Mouse (Mus musculus): Measurements from ENCODE around the gene Spdye4a. TPM values are rescaled to one million over a fixed set of nuclear protein-coding genes. Genes with fewer than 3 reads are reported as not detected.
"Not testable (repeated sequence)": the region's sequence is repeated elsewhere in the genome, so short reads cannot be mapped to it uniquely, and the experiment has no call there.

Gene Spdye4a
- total RNA-seq, 2 experiments from 2014 or later = not detected

GRCm38 (mm10) chr5:143222287-143222686, 4.4 kb downstream of the Spdye4a start:
- DNase-seq = no peak

- no peak for DNase-seq
Observed at GRCm38 (mm10) chr5:143220996-143221395, 5.7 kb downstream of the Spdye4a start.

GRCm38 (mm10) chr5:143213832-143214231, 12.9 kb downstream of the Spdye4a start:
- no peak for DNase-seq

- no peak for DNase-seq
Observed at GRCm38 (mm10) chr5:143205015-143205414, 21.7 kb downstream of the Spdye4a start.

- peak; percentile 27 for DNase-seq
Observed at GRCm38 (mm10) chr5:143196506-143196905, 30.2 kb downstream of the Spdye4a start.

- no peak for DNase-seq
Observed at GRCm38 (mm10) chr5:143195166-143195565, 31.5 kb downstream of the Spdye4a start.

- not testable (repeated sequence) for DNase-seq
Observed at GRCm38 (mm10) chr5:143194747-143195146, 31.9 kb downstream of the Spdye4a start.

- no peak for DNase-seq
Observed at GRCm38 (mm10) chr5:143192806-143193205, 33.9 kb downstream of the Spdye4a start.

- not testable (repeated sequence) for DNase-seq
Observed at GRCm38 (mm10) chr5:143188014-143188413, 38.7 kb downstream of the Spdye4a start.

- DNase-seq = peak; percentile 94
Observed at GRCm38 (mm10) chr5:143180255-143181076, 46.2 kb downstream of the Spdye4a start, which contains the start of the genes Rbak and Spdye4b. TSS of gene Rbak (minus strand) at chr5:143180775. TSS of gene Spdye4b (plus strand) at chr5:143181017.

GRCm38 (mm10) chr5:143179179-143179578, 47.5 kb downstream of the Spdye4a start:
- peak; percentile 13 for DNase-seq

- DNase-seq = peak; percentile 38
Observed at GRCm38 (mm10) chr5:143177541-143178200, 49.0 kb downstream of the Spdye4a start.

GRCm38 (mm10) chr5:143175970-143176369, 50.7 kb downstream of the Spdye4a start:
- DNase-seq = no peak

Other genes starting within 250 kb of the Spdye4a start
- 10 to 100 TPM; 35.8 to 48.3 TPM for gene Rnf216, start 113.9 kb downstream of the Spdye4a start, total RNA-seq (2021)
- gene Olfr718-ps1, start 79.3 kb downstream of the Spdye4a start, total RNA-seq (2021) = under 1 TPM; 0.09 to 0.15 TPM
- gene Rbak, start 46.1 kb downstream of the Spdye4a start, total RNA-seq (2021) = 10 to 100 TPM in 1 of 2 experiments, 1 to 10 TPM in 1; 9.5 to 16.9 TPM
- gene Spdye4b, start 45.9 kb downstream of the Spdye4a start, total RNA-seq (2021) = not detected
- 10 to 100 TPM; 15.6 to 19.1 TPM for gene Zfp12, start 8.3 kb upstream of the Spdye4a start, total RNA-seq (2021)
- 1 to 10 TPM; 7.3 to 8.1 TPM for gene Zfp316, start 43.1 kb upstream of the Spdye4a start, total RNA-seq (2021)
- gene Zfp853, start 66.7 kb upstream of the Spdye4a start, total RNA-seq (2021) = under 1 TPM; 0.73 to 0.78 TPM
- 10 to 100 TPM; 23.0 to 23.5 TPM for gene E130309D02Rik, start 88.5 kb upstream of the Spdye4a start, total RNA-seq (2021)
- 10 to 100 TPM; 50.3 to 50.9 TPM for gene Zdhhc4, start 102.4 kb upstream of the Spdye4a start, total RNA-seq (2021)
- gene Grid2ip, start 130.4 kb upstream of the Spdye4a start, total RNA-seq (2021) = under 1 TPM; 0.24 to 0.85 TPM
- 100 to 1,000 TPM; 105 to 125 TPM for gene Kdelr2, start 176.9 kb upstream of the Spdye4a start, total RNA-seq (2021)
- 10 to 100 TPM in 1 of 2 experiments, 1 to 10 TPM in 1; 8.8 to 10.7 TPM for gene Daglb, start 237.7 kb upstream of the Spdye4a start, total RNA-seq (2021)